Mouse (Mus musculus) intestine, embryonic 15.5 days (tissue): Measurements from ENCODE around the gene Selenbp2. TPM values are rescaled to one million over a fixed set of nuclear protein-coding genes. Genes with fewer than 3 reads are reported as not detected.
"Not testable (repeated sequence)": the region's sequence is repeated elsewhere in the genome, so short reads cannot be mapped to it uniquely, and the experiment has no call there.

Source experiments
- ATAC-seq: fragments of 200-750 bp; cut with Nextera tagmentation; 2 replicates; pipeline ENCODE4 v1.8.0; 2017; ENCODE audit warnings: moderate TSS enrichment, moderate library complexity
- H3K27ac ChIP-seq: fragments of 300-500 bp; sonication (generic); 2 replicates; pipeline ENCODE4 v1.5.1; 2015; ENCODE audit warnings: mild to moderate bottlenecking, inconsistent platforms
- H3K27me3 ChIP-seq: fragments of 300-500 bp; sonication (generic); replicated peaks from 2 replicates; pipeline ENCODE4 v1.6.1; 2015; ENCODE audit warnings: inconsistent platforms
- H3K36me3 ChIP-seq: fragments of 300-500 bp; sonication (generic); 2 replicates; pipeline ENCODE4 v1.6.1; 2015; ENCODE audit warnings: inconsistent platforms
- H3K4me1 ChIP-seq: fragments of 300-500 bp; sonication (generic); replicated peaks from 2 replicates; pipeline ENCODE4 v1.6.1; 2015; ENCODE audit warnings: inconsistent platforms
- H3K4me2 ChIP-seq: fragments of 300-500 bp; sonication (generic); replicated peaks from 2 replicates; pipeline ENCODE4 v1.6.1; 2015; ENCODE audit warnings: mild to moderate bottlenecking, inconsistent platforms
- H3K4me3 ChIP-seq: fragments of 300-500 bp; sonication (generic); replicated peaks from 2 replicates; pipeline ENCODE4 v1.5.1; 2015; ENCODE audit warnings: inconsistent platforms
- H3K9ac ChIP-seq: fragments of 300-500 bp; sonication (generic); 2 replicates; pipeline ENCODE4 v1.6.1; 2015; ENCODE audit warnings: inconsistent platforms
- H3K9me3 ChIP-seq: fragments of 300-500 bp; sonication (generic); 2 replicates; pipeline ENCODE4 v1.6.1; 2016; ENCODE audit warnings: inconsistent platforms
- WGBS: fragments of 180-500 bp; shearing (Covaris S2); methylation state at CpG from one replicate; pipeline ENCODE4 v1.1.7; 2015; 5-methylcytosine and 5-hydroxymethylcytosine counted together
- polyA plus RNA-seq: library from polyadenylated mRNA; unstranded; fragments of >200 nt; fragmentation: Nextera tagmentation; extraction: Ambion mirVana; gene quantifications from 2 replicates; pipeline ENCODE4 v1.2.1, GENCODE M21; 2015

The Selenbp2 gene
- polyA plus RNA-seq, result 4.0 and 5.5 TPM in 2 replicates

GRCm38 (mm10) chr3:94693329-94693825, at the start of gene Selenbp2:
Selenbp2 (plus strand) TSS chr3:94693556.
- Histone ChIP-seq H3K4me2 (peak within 1 kb of the TSS; percentile 28; the same call in 1 of the 2 replicates), H3K9ac (no peak within 1 kb of the TSS), H3K9me3 (no peaks in the 10 kb centered on the region), H3K27ac (no peak within 1 kb of the TSS), H3K27me3 (no peaks in the 10 kb centered on the region), H3K4me3 (no peak within 1 kb of the TSS), H3K4me1 (peaks cover 6% of the 10 kb centered on the region; the same call in 1 of the 2 replicates), H3K36me3 (no peaks in the 10 kb centered on the region)
- peak; percentile 83 for ATAC-seq
- 25% methylated on average over 5 of the region's 5 CpGs for WGBS

- Histone ChIP-seq H3K4me2 (peak overlapping the region; percentile 42), H3K27me3 (no peaks in the 10 kb centered on the region), H3K9me3 (no peaks in the 10 kb centered on the region)
Observed at GRCm38 (mm10) chr3:94648755-94649590, 44.4 kb upstream of the Selenbp2 start.

GRCm38 (mm10) chr3:94650409-94650808, 42.9 kb upstream of the Selenbp2 start:
- Histone ChIP-seq H3K9me3 (no peaks in the 10 kb centered on the region), H3K4me1 (peaks cover 20% of the 10 kb centered on the region), H3K27me3 (no peaks in the 10 kb centered on the region), H3K9ac (no peak overlapping the region), H3K4me2 (no peak overlapping the region), H3K36me3 (no peaks in the 10 kb centered on the region), H3K27ac (no peak overlapping the region), H3K4me3 (no peak overlapping the region)
- 64% methylated on average over 7 of the region's 7 CpGs for WGBS
- ATAC-seq, result no peak

More at GRCm38 (mm10) chr3:94648755-94649590, 44.4 kb upstream of the Selenbp2 start:
- H3K4me1 ChIP-seq, result peaks cover 20% of the 10 kb centered on the region
- ATAC-seq, result peak; percentile 97
- H3K27ac ChIP-seq, result peak overlapping the region; percentile 83
- H3K9ac ChIP-seq, result no peak overlapping the region
- WGBS, result 9% methylated on average over 6 of the region's 6 CpGs
- no peaks in the 10 kb centered on the region for H3K36me3 ChIP-seq
- H3K4me3 ChIP-seq, result no peak overlapping the region

- not testable (repeated sequence) for H3K27ac ChIP-seq, H3K4me3 ChIP-seq, H3K27me3 ChIP-seq, H3K36me3 ChIP-seq, ATAC-seq, H3K9ac ChIP-seq, H3K9me3 ChIP-seq, H3K4me2 ChIP-seq
- H3K4me1 ChIP-seq, result peaks cover 19% of the 10 kb centered on the region
- 56% methylated on average over 1 of the region's 1 CpGs for WGBS
Observed at GRCm38 (mm10) chr3:94653967-94654366, 39.4 kb upstream of the Selenbp2 start.

GRCm38 (mm10) chr3:94657852-94658739, 35.3 kb upstream of the Selenbp2 start:
- not testable (repeated sequence) for H3K36me3 ChIP-seq, H3K27me3 ChIP-seq, H3K27ac ChIP-seq, H3K9me3 ChIP-seq, H3K4me1 ChIP-seq
- H3K9ac ChIP-seq, result peak overlapping the region; percentile 48
- 5% methylated on average over 22 of the region's 47 CpGs for WGBS
- peak overlapping the region; percentile 74 for H3K4me2 ChIP-seq
- peak; percentile 27 for ATAC-seq
- peak overlapping the region; percentile 43 for H3K4me3 ChIP-seq

GRCm38 (mm10) chr3:94658740-94659095, 34.6 kb upstream of the Selenbp2 start, which contains the start of gene Tuft1:
Tuft1 (minus strand) TSS chr3:94658872.
- not testable (repeated sequence) for H3K27me3 ChIP-seq, H3K9me3 ChIP-seq, H3K4me1 ChIP-seq, H3K36me3 ChIP-seq
- H3K4me2 ChIP-seq, result peak within 1 kb of the TSS; percentile 74
- WGBS, result under 1% methylated on average over 21 of the region's 33 CpGs
- peak within 1 kb of the TSS; percentile 74 for H3K27ac ChIP-seq
- ATAC-seq, result peak; percentile 96
- H3K4me3 ChIP-seq, result peak within 1 kb of the TSS; percentile 43
- peak within 1 kb of the TSS; percentile 48 for H3K9ac ChIP-seq

GRCm38 (mm10) chr3:94659142-94659748, 34.1 kb upstream of the Selenbp2 start:
- WGBS, result 23% methylated on average over 8 of the region's 10 CpGs
- H3K4me3 ChIP-seq, result not testable (repeated sequence)
- peak; percentile 95 for ATAC-seq

GRCm38 (mm10) chr3:94660841-94661240, 32.5 kb upstream of the Selenbp2 start:
- not testable (repeated sequence) for H3K9ac ChIP-seq, H3K9me3 ChIP-seq, H3K27ac ChIP-seq, H3K4me1 ChIP-seq, ATAC-seq, H3K4me2 ChIP-seq, H3K4me3 ChIP-seq, H3K27me3 ChIP-seq, H3K36me3 ChIP-seq
- WGBS, result 87% methylated on average over 2 of the region's 2 CpGs

More at GRCm38 (mm10) chr3:94659142-94659748, 34.1 kb upstream of the Selenbp2 start:
- H3K27ac ChIP-seq, result peak overlapping the region; percentile 74
- not testable (repeated sequence) for H3K9me3 ChIP-seq, H3K9ac ChIP-seq, H3K27me3 ChIP-seq, H3K36me3 ChIP-seq, H3K4me1 ChIP-seq
- peak overlapping the region; percentile 48 for H3K4me2 ChIP-seq

GRCm38 (mm10) chr3:94665060-94665802, 28.1 kb upstream of the Selenbp2 start:
- H3K4me3 ChIP-seq, H3K9ac ChIP-seq, H3K27ac ChIP-seq, H3K4me1 ChIP-seq, H3K36me3 ChIP-seq, H3K4me2 ChIP-seq, H3K27me3 ChIP-seq, H3K9me3 ChIP-seq: not testable (repeated sequence)
- 66% methylated on average over 4 of the region's 5 CpGs for WGBS
- peak; percentile 32; the same call in 1 of the 2 replicates for ATAC-seq

- not testable (repeated sequence) for H3K9ac ChIP-seq, H3K4me3 ChIP-seq, H3K4me1 ChIP-seq, H3K36me3 ChIP-seq, H3K9me3 ChIP-seq, H3K27ac ChIP-seq, H3K27me3 ChIP-seq, H3K4me2 ChIP-seq
- ATAC-seq, result peak; percentile 48; the same call in 1 of the 2 replicates
- 19% methylated on average over 7 of the region's 7 CpGs for WGBS
Observed at GRCm38 (mm10) chr3:94665896-94666295, 27.5 kb upstream of the Selenbp2 start.

GRCm38 (mm10) chr3:94675101-94675500, 18.3 kb upstream of the Selenbp2 start:
- H3K36me3 ChIP-seq, H3K27me3 ChIP-seq, H3K4me1 ChIP-seq, H3K27ac ChIP-seq, H3K9me3 ChIP-seq, H3K4me3 ChIP-seq, ATAC-seq, H3K4me2 ChIP-seq, H3K9ac ChIP-seq: not testable (repeated sequence)
- WGBS, result 72% methylated on average over 9 of the region's 9 CpGs
